Mouse (Mus musculus) hindbrain, embryonic 11.5 days (tissue): ENCODE measurements around the gene Strap. TPM values are rescaled to one million over a fixed set of nuclear protein-coding genes. Genes with fewer than 3 reads are reported as not detected.

Experiments used
- ATAC-seq: fragments of 200-750 bp; cut with Nextera tagmentation; 2 replicates; pipeline ENCODE4 v1.8.0; 2017; ENCODE audit warnings: mild to moderate bottlenecking, moderate TSS enrichment, moderate library complexity; ENCODE audit not compliant: low FRiP score
- DNase-seq: peaks from one replicate; pipeline ENCODE4 v3.0.0-alpha.2; 2015; ENCODE audit warnings: low spot score
- H3K27ac ChIP-seq: fragments of 300-500 bp; sonication (generic); 2 replicates; pipeline ENCODE4 v1.5.1; 2014; ENCODE audit warnings: mild to moderate bottlenecking, low read depth, low read length
- H3K27me3 ChIP-seq: fragments of 300-500 bp; sonication (generic); 2 replicates; pipeline ENCODE4 v1.6.1; 2014; ENCODE audit warnings: mild to moderate bottlenecking, low read length, moderate library complexity, mixed read lengths; ENCODE audit not compliant: control insufficient read depth, insufficient read depth
- H3K36me3 ChIP-seq: fragments of 300-500 bp; sonication (generic); 2 replicates; pipeline ENCODE4 v1.6.1; 2014; ENCODE audit warnings: mild to moderate bottlenecking, low read length, moderate library complexity, mixed read lengths; ENCODE audit not compliant: control insufficient read depth, insufficient read depth
- H3K4me1 ChIP-seq: fragments of 300-500 bp; sonication (generic); replicated peaks from 2 replicates; pipeline ENCODE4 v1.6.1; 2014; ENCODE audit warnings: low read length, mixed read lengths; ENCODE audit not compliant: control insufficient read depth, insufficient read depth
- H3K4me2 ChIP-seq: fragments of 300-500 bp; sonication (generic); replicated peaks from 2 replicates; pipeline ENCODE4 v1.6.1; 2014; ENCODE audit warnings: mild to moderate bottlenecking, low read depth, low read length
- H3K4me3 ChIP-seq: fragments of 300-500 bp; sonication (generic); 2 replicates; pipeline ENCODE4 v1.5.1; 2014; ENCODE audit warnings: low read depth, low read length
- H3K9ac ChIP-seq: fragments of 300-500 bp; sonication (generic); 2 replicates; pipeline ENCODE4 v1.6.1; 2014; ENCODE audit warnings: low read depth, low read length
- H3K9me3 ChIP-seq: fragments of 300-500 bp; sonication (generic); 2 replicates; pipeline ENCODE4 v1.6.1; 2016; ENCODE audit warnings: low read length; ENCODE audit not compliant: control insufficient read depth
- WGBS: fragments of 180-500 bp; shearing (Covaris S2); extraction: QIAGEN DNeasy Blood & Tissue Kit; methylation state at CpG from one replicate; pipeline ENCODE4 v1.1.7; 2014; 5-methylcytosine and 5-hydroxymethylcytosine counted together
- polyA plus RNA-seq: library from polyadenylated mRNA; unstranded; fragments of >200 nt; fragmentation: Nextera tagmentation; extraction: Ambion mirVana; gene quantifications from 2 replicates; pipeline ENCODE4 v1.2.1, GENCODE M21; 2014

Strap gene
- polyA plus RNA-seq, 1 experiment from 2014 or later: 245 TPM

- ATAC-seq: no peak
- WGBS: 49% methylated on average over 7 of the region's 7 CpGs
- H3K27ac ChIP-seq: 0 out of 2 replicates have a peak overlapping the region, but pooled peaks have one; percentile 56
Measured at GRCm38 (mm10) chr6:137712654-137713309, 22.1 kb upstream of the Strap start.

DNA sequence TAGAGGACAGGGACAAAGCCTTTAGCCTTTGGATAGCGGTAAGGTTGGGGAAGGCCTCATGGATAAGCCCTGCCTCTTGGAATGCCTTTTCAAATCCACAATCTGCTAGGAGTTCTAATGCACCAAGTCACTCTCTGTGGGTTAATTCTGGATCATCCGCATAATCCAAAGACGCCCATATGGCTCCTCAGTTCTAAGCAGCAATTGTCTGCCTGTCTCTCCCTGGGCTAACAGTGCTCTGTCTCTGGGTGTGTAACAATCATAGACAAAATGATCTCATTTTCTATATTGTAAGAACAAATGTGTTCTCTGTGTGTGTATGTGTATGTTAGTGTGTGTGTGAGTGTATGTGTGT, 21.6 kb upstream of the Strap start:
- ATAC-seq (no peak), DNase-seq (no peak)
- no peak overlapping the region for H3K4me3 ChIP-seq
- H3K9me3 ChIP-seq: no peaks in the 10 kb centered on the region
- no peak overlapping the region for H3K9ac ChIP-seq
- H3K27ac ChIP-seq: no peak overlapping the region
- no peaks in the 10 kb centered on the region for H3K36me3 ChIP-seq
- H3K4me1 ChIP-seq: no peaks in the 10 kb centered on the region
- H3K27me3 ChIP-seq: no peaks in the 10 kb centered on the region
- 76% methylated on average over 3 of the region's 3 CpGs for WGBS
- no peak overlapping the region for H3K4me2 ChIP-seq

More at GRCm38 (mm10) chr6:137712654-137713309, 22.1 kb upstream of the Strap start:
- Histone ChIP-seq H3K27me3 (no peaks in the 10 kb centered on the region), H3K9ac (no peak overlapping the region), H3K4me1 (no peaks in the 10 kb centered on the region), H3K36me3 (no peaks in the 10 kb centered on the region), H3K4me3 (no peak overlapping the region), H3K4me2 (no peak overlapping the region), H3K9me3 (no peaks in the 10 kb centered on the region)
- DNase-seq: peak; percentile 17

DNA sequence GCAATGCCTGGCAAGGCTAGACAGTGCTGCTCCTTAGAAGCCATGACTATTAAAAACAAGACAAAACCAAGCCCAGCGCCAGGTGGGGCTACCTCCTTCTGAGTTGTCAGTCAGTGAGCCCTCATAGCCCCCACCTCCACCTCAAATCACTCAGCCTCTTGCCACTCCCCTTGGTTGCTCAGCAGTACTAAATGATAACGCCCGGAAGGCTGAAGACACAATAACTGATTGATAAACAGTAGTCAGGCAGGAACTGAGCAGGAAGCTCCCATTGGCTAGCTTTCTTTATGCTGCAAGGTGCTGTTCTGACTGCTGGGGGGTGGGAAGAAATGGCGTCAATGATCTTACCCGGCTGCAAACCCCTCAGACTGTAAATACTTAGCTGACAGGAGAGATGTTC, 18.1 kb upstream of the Strap start:
- Histone ChIP-seq H3K36me3 (no peaks in the 10 kb centered on the region), H3K9me3 (no peaks in the 10 kb centered on the region), H3K4me3 (no peak overlapping the region), H3K4me2 (no peak overlapping the region), H3K27me3 (no peaks in the 10 kb centered on the region), H3K4me1 (no peaks in the 10 kb centered on the region), H3K9ac (no peak overlapping the region), H3K27ac (no peak overlapping the region)
- WGBS: 71% methylated on average over 5 of the region's 5 CpGs
- no peak for ATAC-seq
- no peak for DNase-seq

GRCm38 (mm10) chr6:137722220-137722931, 12.5 kb upstream of the Strap start:
- no peak overlapping the region for H3K4me3 ChIP-seq
- ATAC-seq (no peak), DNase-seq (no peak)
- no peaks in the 10 kb centered on the region for H3K9me3 ChIP-seq
- H3K4me1 ChIP-seq: no peaks in the 10 kb centered on the region
- no peak overlapping the region for H3K27ac ChIP-seq
- no peak overlapping the region for H3K9ac ChIP-seq
- H3K27me3 ChIP-seq: no peaks in the 10 kb centered on the region
- no peak overlapping the region for H3K4me2 ChIP-seq
- WGBS: 92% methylated on average over 15 of the region's 15 CpGs
- no peaks in the 10 kb centered on the region for H3K36me3 ChIP-seq

DNA sequence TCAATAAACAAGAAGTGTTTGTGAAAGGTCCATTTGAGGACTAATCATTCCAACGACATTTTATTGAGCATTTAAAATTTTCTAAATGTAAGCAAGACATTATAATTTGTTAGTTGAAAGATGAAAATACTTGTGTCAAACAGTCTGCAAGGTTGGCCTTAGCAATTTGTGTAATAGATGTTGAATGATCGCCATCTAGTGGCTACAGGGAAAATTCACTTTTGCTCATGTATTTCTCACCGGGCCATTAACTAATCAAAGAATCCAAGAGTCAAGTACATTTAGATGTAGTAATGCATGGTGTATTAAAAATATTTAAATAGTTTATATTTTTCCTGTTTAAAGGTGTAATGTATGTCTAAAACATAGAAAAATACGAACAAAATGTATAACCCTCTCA, 11.0 kb upstream of the Strap start:
- peak; percentile 75 for DNase-seq
- Histone ChIP-seq H3K9ac (no peak overlapping the region), H3K27ac (no peak overlapping the region), H3K4me1 (no peaks in the 10 kb centered on the region), H3K9me3 (no peaks in the 10 kb centered on the region), H3K36me3 (no peaks in the 10 kb centered on the region), H3K4me3 (no peak overlapping the region), H3K4me2 (no peak overlapping the region), H3K27me3 (no peaks in the 10 kb centered on the region)
- WGBS: 6% methylated on average over 4 of the region's 4 CpGs
- no peak; the same call in 1 of the 2 replicates for ATAC-seq

DNA sequence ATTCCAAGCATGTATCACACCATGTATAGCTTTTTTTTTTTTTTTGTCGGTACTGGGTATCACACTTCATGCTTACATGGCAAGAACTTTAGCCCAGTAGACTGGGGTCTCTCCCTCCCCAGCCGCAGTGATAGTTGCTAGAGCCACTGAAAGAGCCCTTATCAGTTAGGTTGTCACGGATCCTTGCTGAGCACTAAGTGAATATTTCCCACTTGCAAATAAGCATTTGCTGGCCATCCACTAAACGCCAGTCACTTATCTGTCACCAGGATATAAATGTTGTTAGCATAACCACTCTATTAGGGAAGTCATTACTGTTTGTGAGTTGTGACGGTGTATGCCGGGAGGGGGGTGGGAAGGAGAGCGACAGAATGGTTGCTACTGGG, 425 bp upstream of the Strap start:
- no peaks in the 10 kb centered on the region for H3K36me3 ChIP-seq
- no peaks in the 10 kb centered on the region for H3K9me3 ChIP-seq
- H3K4me2 ChIP-seq: peak overlapping the region; percentile 52
- H3K4me1 ChIP-seq: no peaks in the 10 kb centered on the region; the same call in 1 of the 2 replicates
- H3K9ac ChIP-seq: peak overlapping the region; percentile 90
- no peaks in the 10 kb centered on the region for H3K27me3 ChIP-seq
- peak overlapping the region; percentile 89 for H3K4me3 ChIP-seq
- no peak for DNase-seq
- no peak overlapping the region for H3K27ac ChIP-seq
- ATAC-seq: peak; percentile 44
- WGBS: 10% methylated on average over 7 of the region's 7 CpGs

DNA sequence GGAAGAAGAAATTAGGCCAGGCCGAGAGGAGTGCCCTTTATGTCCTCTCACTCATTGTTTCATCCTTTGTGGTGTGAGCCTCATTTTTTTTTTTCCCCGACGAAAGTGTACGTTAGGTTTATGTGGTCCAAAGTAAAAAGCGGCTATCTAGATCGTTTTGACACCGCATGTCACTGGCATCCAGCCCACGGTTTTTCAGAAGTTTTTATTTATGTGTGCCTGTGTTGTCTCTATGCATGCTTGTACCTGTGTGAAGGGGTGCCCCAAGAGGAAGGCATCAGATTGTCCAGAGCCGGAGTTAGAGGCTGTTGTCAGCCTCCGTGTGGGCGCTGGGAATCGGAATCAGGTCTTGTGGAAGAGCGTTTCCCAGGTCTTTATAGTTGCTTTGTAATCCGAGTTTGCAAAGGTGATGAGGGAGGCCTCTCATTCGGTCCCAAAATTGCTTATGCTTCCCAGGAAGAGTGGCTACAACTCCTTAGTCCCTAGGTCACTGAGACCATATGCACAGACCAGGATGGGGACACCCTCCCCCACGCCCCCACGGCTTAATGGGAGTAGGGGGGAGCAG, 877 bp downstream of the Strap start:
- no peaks in the 10 kb centered on the region for H3K36me3 ChIP-seq
- peak overlapping the region; percentile 41 for H3K4me2 ChIP-seq
- H3K27ac ChIP-seq: peak overlapping the region; percentile 68; the same call in 1 of the 2 replicates
- WGBS: 13% methylated on average over 17 of the region's 17 CpGs
- no peak for ATAC-seq
- no peaks in the 10 kb centered on the region for H3K27me3 ChIP-seq
- H3K9ac ChIP-seq: peak overlapping the region; percentile 90
- H3K9me3 ChIP-seq: no peaks in the 10 kb centered on the region
- DNase-seq: no peak
- H3K4me3 ChIP-seq: peak overlapping the region; percentile 89
- H3K4me1 ChIP-seq: no peaks in the 10 kb centered on the region; the same call in 1 of the 2 replicates

DNA sequence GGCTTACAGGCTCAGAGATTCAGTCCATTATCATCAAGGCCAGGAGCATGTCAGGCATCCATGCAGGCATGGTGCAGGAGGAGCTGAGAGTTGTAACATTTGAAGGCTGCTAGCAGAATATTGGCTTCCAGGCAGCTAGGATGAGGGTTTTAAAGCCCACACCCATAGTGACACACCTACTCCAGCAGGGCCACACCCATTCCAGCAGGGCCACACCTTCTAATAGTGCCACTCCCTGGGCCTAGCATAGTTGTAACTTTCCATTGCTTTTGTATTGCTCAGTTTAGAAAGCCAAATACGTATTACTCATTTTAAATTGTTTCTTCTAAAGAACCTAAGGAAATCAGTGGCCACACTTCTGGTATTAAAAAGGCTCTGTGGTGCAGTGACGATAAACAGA, 6.1 kb downstream of the Strap start:
- Histone ChIP-seq H3K9ac (no peak overlapping the region), H3K36me3 (0 out of 2 replicates have a peak, but pooled peaks cover 7% of the 10 kb centered on the region), H3K9me3 (no peaks in the 10 kb centered on the region), H3K27ac (no peak overlapping the region), H3K4me2 (no peak overlapping the region), H3K4me3 (no peak overlapping the region), H3K27me3 (no peaks in the 10 kb centered on the region), H3K4me1 (no peaks in the 10 kb centered on the region; the same call in 1 of the 2 replicates)
- 99% methylated on average over 2 of the region's 2 CpGs for WGBS
- ATAC-seq (no peak), DNase-seq (no peak)
